Mouse (Mus musculus) monocyte, adult 59 days (primary cell): ENCODE data around the gene Ttc25. TPM values are rescaled to one million over a fixed set of nuclear protein-coding genes. Genes with fewer than 3 reads are reported as not detected.

ENCODE experiments used
- total RNA-seq, 2 experiments: library from RNA; stranded (reverse); gene quantifications; one replicate each; pipeline ENCODE4 v1.2.4; 2023

Ttc25 gene
- total RNA-seq: under 1 TPM; 0.27 to 0.39 TPM

DNA sequence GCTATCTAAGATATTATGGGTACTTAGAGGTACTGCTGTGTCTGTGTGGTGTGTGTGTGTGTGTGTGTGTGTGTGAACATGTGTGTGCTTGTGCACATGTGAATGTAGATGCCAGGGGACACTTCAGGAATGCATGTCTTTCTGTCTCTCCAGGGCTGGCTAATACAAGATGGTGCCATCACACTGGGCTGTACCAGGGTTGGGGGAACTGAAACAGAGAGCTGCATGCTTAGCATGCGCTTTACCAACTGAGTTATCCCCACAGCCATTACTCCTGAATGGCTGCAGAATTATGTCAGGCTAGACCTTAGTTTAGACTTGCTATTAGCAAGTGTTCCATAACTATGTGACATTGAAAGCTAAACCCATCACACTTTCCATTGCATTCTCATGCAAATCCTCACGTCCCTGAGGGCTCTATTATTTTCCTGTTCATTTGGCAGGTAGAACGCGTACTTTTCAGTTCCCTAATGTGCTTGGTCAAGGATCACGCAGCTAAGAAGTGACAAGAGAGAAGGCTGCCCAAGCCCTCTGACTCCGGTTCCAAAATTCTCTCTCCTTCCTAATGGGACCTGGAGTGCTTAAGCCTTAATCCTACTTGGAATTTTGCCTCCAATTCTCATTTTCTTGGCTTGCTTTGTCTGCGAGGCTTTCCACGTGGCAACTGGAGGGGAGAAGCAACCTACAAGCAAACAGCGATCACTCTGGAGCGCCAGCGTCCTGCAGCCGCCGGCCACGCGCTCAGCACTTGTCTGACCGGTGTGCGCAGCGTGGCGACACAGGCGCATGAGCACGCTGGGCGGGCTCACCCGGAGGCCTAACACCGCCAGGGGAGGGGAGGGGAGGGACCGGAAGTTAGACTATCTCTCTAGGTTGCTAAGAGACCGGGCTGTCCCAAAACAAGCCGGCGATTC is at the start of gene Ttc25:
Gene Ttc25 (plus strand): TSS at position 776 of the 914 bp plus-strand sequence.

DNA sequence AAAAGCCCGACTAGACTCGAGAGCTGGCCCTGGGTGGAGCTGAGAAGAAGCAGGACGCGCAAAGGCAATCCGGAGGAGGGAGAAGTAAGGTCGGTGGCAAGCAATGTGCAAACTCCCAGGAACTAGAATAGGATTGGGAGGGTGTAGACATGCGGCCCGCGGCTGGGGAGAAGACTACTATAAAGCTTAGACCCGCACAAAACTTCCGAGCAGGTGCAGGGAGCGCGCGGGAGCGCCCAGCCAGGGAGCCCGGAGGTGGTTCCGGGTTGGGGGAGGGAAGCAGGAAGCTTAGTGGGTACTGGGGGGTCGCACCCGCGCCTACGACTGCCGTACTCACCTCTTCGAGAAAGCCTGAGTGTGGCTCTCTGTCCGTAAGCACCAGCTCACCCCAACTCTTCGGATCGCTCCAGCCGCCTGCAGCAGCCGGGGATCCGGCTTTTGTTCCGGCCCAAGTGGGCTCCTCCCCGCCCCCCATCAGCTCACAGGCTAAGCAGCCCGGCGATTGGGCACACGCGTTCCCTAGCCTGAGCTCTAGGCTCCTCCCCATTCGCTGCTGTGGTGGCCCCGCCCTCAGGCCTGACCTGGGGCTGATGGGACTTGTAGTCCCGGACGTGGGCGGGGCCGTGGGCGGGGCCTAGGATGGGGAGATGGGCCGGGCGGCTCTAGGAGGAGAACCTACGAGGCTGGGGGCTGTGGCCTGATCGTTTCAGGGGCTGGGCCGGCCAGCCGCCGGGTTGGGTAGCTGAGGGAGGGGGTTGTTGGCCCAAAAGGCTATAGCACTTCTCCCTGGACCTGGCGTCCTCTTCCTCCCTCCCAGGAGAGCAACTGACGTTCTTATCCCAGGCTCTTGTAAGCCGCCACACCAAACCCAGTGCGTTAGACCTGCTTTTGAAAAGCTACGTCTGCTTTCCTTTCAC is 17.7 kb upstream of the Ttc25 start, which contains the start of gene Acly:
Gene Acly (minus strand): TSS at position 543 of the 917 bp plus-strand sequence.

DNA sequence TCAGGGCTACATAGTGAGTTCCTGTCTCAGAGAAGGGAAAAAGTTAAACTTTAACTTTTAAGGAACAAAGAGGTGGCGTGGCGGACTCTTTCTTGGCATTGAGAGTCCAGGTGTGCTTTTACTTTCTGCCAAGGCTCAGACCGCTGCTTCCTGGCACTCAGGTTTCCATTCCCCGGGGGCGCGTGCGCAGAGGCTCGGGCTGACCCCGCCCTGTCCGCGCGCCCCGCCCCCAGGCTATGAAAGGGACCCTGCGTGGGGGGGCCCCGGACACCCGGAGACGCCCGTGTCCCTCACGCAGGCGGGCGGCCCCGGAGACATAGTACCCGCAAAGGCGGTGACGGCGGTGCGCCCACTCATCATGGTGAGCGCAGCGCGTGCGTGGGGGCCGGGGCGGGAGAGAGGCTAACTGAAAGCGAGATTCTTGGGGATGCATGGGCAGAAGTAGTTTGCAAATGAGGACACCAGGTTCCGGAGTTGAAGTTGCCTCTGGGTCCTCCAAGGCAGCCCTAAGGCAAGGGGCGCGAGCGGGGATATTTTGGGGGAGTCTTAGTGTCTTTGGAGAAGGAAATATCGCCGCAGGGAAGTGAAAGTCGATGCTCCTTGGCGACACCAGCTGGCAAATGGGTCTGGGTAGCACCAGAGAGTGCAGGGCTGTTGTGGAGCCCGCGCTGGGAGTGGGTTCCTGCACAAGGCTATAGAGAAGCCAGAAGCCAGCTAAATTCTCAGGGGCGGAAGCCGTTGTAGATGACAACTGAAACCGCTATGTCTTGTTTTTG is 29.5 kb downstream of the Ttc25 start, which contains the start of gene Cnp:
Gene Cnp (plus strand): TSS at position 197 of the 776 bp plus-strand sequence.

DNA sequence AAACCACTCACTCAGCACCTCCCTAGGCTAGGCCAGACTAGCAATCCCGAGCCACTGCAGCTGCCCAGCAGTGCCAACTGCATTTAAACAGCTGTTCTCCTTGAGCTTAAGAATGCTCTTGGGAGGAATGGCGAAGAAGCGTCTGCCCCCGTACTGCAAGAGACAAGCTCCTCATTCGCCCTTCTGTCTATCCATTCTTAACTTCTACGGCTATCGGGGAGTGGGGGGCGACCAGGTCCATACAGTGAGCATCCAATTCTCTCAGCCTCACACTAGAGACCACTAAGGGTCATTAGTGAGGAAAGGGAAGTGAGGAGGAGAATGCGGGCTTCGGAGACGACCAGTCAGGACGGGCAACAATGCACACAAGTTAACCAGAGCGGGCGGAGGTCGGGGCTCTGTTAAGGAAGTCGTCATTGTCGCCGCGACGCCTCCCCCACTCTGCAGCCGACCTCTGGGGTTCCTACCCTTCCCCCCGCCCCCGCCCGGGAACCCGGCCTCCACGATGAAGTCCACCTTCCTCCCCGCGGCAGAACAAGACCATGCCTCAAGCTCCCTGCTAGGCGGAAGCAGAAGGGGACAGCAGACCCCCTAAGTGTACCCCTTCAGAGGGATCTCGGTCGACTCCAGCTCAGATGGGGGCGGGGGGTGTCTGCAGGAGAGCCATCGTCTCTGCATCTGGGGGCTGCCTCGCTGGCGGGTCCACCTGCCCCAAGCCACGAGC is 73.5 kb downstream of the Ttc25 start, which contains the start of gene Nkiras2:
Gene Nkiras2 (plus strand): TSS at position 484 of the 724 bp plus-strand sequence.

DNA sequence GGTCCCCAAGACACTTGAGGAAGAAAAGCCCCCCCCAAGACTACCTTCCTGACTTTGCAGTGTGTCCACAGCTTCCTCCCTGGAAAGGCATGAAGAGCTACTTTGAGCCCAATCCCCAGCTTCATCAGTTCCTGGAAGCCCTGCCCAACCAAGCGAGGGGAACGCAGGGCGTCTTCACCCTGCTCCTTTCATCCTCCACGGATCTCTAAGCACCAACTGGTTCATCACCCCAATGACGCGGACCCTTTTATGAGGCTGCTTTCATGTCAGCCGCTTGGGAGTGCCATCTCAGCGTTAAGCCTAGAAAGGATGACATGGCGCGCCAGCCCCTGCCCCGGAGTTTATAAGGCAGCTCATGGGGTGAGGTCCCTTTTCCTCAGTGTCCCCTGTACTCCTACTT is 74.6 kb downstream of the Ttc25 start, which contains the start of gene Dnajc7:
Gene Dnajc7 (minus strand): TSS at position 187 of the 400 bp plus-strand sequence.

Other genes with a start within 250 kb of the Ttc25 start
- gene Eif1, start 225.7 kb upstream of the Ttc25 start, total RNA-seq: 1,000 to 10,000 TPM; 1,552 to 1,553 TPM
- gene Gast, start 211.2 kb upstream of the Ttc25 start, total RNA-seq: not detected
- 10 to 100 TPM; 18.6 to 22.0 TPM for gene Hap1, start 189.5 kb upstream of the Ttc25 start, total RNA-seq
- gene Jup, start 147.8 kb upstream of the Ttc25 start, total RNA-seq: 100 to 1,000 TPM; 124 to 141 TPM
- under 1 TPM; 0.50 to 0.64 TPM for gene P3h4, start 130.8 kb upstream of the Ttc25 start, total RNA-seq
- under 1 TPM in 1 of 2 experiments, not detected in 1; 0.34 TPM for gene Fkbp10, start 129.9 kb upstream of the Ttc25 start, total RNA-seq
- gene Nt5c3b, start 103.8 kb upstream of the Ttc25 start, total RNA-seq: 10 to 100 TPM in 1 of 2 experiments, 1 to 10 TPM in 1; 9.8 to 11.3 TPM
- gene Klhl10, start 103.7 kb upstream of the Ttc25 start, total RNA-seq: under 1 TPM in 1 of 2 experiments, not detected in 1; 0.97 TPM
- gene Klhl11, start 72.9 kb upstream of the Ttc25 start, total RNA-seq: 10 to 100 TPM; 14.6 to 16.6 TPM
- 100 to 1,000 TPM; 163 to 168 TPM for gene Acly, start 17.6 kb upstream of the Ttc25 start, total RNA-seq
- 10 to 100 TPM; 24.0 to 27.3 TPM for gene Cnp, start 29.3 kb downstream of the Ttc25 start, total RNA-seq
- 100 to 1,000 TPM; 104 to 119 TPM for gene Nkiras2, start 73.6 kb downstream of the Ttc25 start, total RNA-seq
- 100 to 1,000 TPM; 248 to 252 TPM for gene Dnajc7, start 74.6 kb downstream of the Ttc25 start, total RNA-seq
- under 1 TPM; 0.29 to 0.67 TPM for gene Zfp385c, start 146.8 kb downstream of the Ttc25 start, total RNA-seq
- 10 to 100 TPM; 41.4 to 43.8 TPM for gene Dhx58, start 158.7 kb downstream of the Ttc25 start, total RNA-seq
- gene Kat2a, start 166.9 kb downstream of the Ttc25 start, total RNA-seq: 10 to 100 TPM; 28.8 to 29.9 TPM
- not detected for gene Hspb9, start 168.2 kb downstream of the Ttc25 start, total RNA-seq
- gene Rab5c, start 192.6 kb downstream of the Ttc25 start, total RNA-seq: 100 to 1,000 TPM; 203 to 217 TPM
- under 1 TPM; 0.18 to 0.33 TPM for gene Kcnh4, start 214.3 kb downstream of the Ttc25 start, total RNA-seq
- gene Hcrt, start 217.3 kb downstream of the Ttc25 start, total RNA-seq: not detected
- 10 to 100 TPM in 1 of 2 experiments, 1 to 10 TPM in 1; 6.2 to 10.5 TPM for gene Ghdc, start 225.3 kb downstream of the Ttc25 start, total RNA-seq